Mouse (Mus musculus): ENCODE results near the gene Smarcc1. TPM values are rescaled to one million over a fixed set of nuclear protein-coding genes. Genes with fewer than 3 reads are reported as not detected.
A peak's percentile ranks its signal among the peaks of the same experiment; 100 is the strongest.
"Not testable (repeated sequence)": the region's sequence is repeated elsewhere in the genome, so short reads cannot be mapped to it uniquely, and the experiment has no call there.

Smarcc1 gene
- 160 TPM in 2 replicates for polyA plus RNA-seq (2014; fragmentation: Nextera tagmentation; extraction: Ambion mirVana)

GRCm38 (mm10) chr9:110116977-110117778 lies at the start of gene Smarcc1:
Smarcc1 (plus strand) TSS chr9:110117708.
- under 1% methylated on average over 79 of the region's 79 CpGs for WGBS
- Histone ChIP-seq H3K4me2 (peak within 1 kb of the TSS; percentile 85), H3K9me3 (ENCODE audit: low read depth, low read length) (no peaks in the 10 kb centered on the region), H3K27ac (ENCODE audit: low read depth) (peak within 1 kb of the TSS; percentile 94), H3K36me3 (ENCODE audit: insufficient read depth) (peaks cover 22% of the 10 kb centered on the region), H3K9ac (peak within 1 kb of the TSS; percentile 88), H3K4me3 (ENCODE audit: low read depth, low read length) (peak within 1 kb of the TSS; percentile 75), H3K4me1 (ENCODE audit: insufficient read depth) (no peaks in the 10 kb centered on the region), H3K27me3 (ENCODE audit: insufficient read depth, low read length) (no peaks in the 10 kb centered on the region)
- TF ChIP-seq CTCF (IDR thresholded peaks at IDR 0.05; ENCODE audit: low read depth), result no peak
- DNase-seq (peak; percentile 95), ATAC-seq (ENCODE audit: insufficient read depth) (peak; percentile 98)

- H3K36me3 ChIP-seq (ENCODE audit: insufficient read depth), result peaks cover 65% of the 10 kb centered on the region
- H3K4me3 ChIP-seq (ENCODE audit: low read depth, low read length), result no peak overlapping the region
- no peak overlapping the region for H3K27ac ChIP-seq (ENCODE audit: low read depth)
- no peak for TF ChIP-seq CTCF (IDR thresholded peaks at IDR 0.05; ENCODE audit: low read depth)
- H3K4me1 ChIP-seq (ENCODE audit: insufficient read depth), result no peaks in the 10 kb centered on the region
- 85% methylated on average over 6 of the region's 6 CpGs for whole genome bisulfite sequencing
- H3K9ac ChIP-seq, result no peak overlapping the region
- no peaks in the 10 kb centered on the region for H3K9me3 ChIP-seq (ENCODE audit: low read depth, low read length)
- no peaks in the 10 kb centered on the region for H3K27me3 ChIP-seq (ENCODE audit: insufficient read depth, low read length)
- DNase-seq, result no peak
- no peak for ATAC-seq (ENCODE audit: insufficient read depth)
- H3K4me2 ChIP-seq, result no peak overlapping the region
Measured at GRCm38 (mm10) chr9:110068745-110069144, 48.8 kb upstream of the Smarcc1 start.

- H3K4me3 ChIP-seq (ENCODE audit: low read depth, low read length), result no peak overlapping the region
- 65% methylated on average over 9 of the region's 9 CpGs for WGBS
- no peaks in the 10 kb centered on the region for H3K27me3 ChIP-seq (ENCODE audit: insufficient read depth, low read length)
- no peak overlapping the region for H3K4me2 ChIP-seq
- no peaks in the 10 kb centered on the region for H3K4me1 ChIP-seq (ENCODE audit: insufficient read depth)
- H3K36me3 ChIP-seq (ENCODE audit: insufficient read depth), result peaks cover 61% of the 10 kb centered on the region
- no peak overlapping the region for H3K27ac ChIP-seq (ENCODE audit: low read depth)
- peak; percentile 72 for DNase-seq
- no peak overlapping the region for H3K9ac ChIP-seq
- ATAC-seq (ENCODE audit: insufficient read depth), result peak; percentile 83; the same call in 1 of the 2 replicates
- H3K9me3 ChIP-seq (ENCODE audit: low read depth, low read length), result no peaks in the 10 kb centered on the region
- TF ChIP-seq CTCF (IDR thresholded peaks at IDR 0.05; ENCODE audit: low read depth), result no peak
Measured at GRCm38 (mm10) chr9:110070358-110070757, 47.1 kb upstream of the Smarcc1 start.

- H3K27me3 ChIP-seq (ENCODE audit: insufficient read depth, low read length), result no peaks in the 10 kb centered on the region
- DNase-seq (no peak), ATAC-seq (ENCODE audit: insufficient read depth) (no peak)
- H3K9ac ChIP-seq, result no peak overlapping the region
- TF ChIP-seq CTCF (IDR thresholded peaks at IDR 0.05; ENCODE audit: low read depth), result no peak
- H3K4me1 ChIP-seq (ENCODE audit: insufficient read depth), result no peaks in the 10 kb centered on the region
- no peak overlapping the region for H3K4me2 ChIP-seq
- no peak overlapping the region for H3K27ac ChIP-seq (ENCODE audit: low read depth)
- WGBS, result 83% methylated on average over 4 of the region's 4 CpGs
- no peaks in the 10 kb centered on the region for H3K9me3 ChIP-seq (ENCODE audit: low read depth, low read length)
- no peak overlapping the region for H3K4me3 ChIP-seq (ENCODE audit: low read depth, low read length)
- peaks cover 65% of the 10 kb centered on the region for H3K36me3 ChIP-seq (ENCODE audit: insufficient read depth)
Measured at GRCm38 (mm10) chr9:110071011-110071410, 46.5 kb upstream of the Smarcc1 start.

GRCm38 (mm10) chr9:110071843-110072242 lies 45.7 kb upstream of the Smarcc1 start:
- no peaks in the 10 kb centered on the region for H3K4me1 ChIP-seq (ENCODE audit: insufficient read depth)
- WGBS, result 11% methylated on average over 1 of the region's 1 CpGs
- H3K4me2 ChIP-seq, result no peak overlapping the region
- DNase-seq (peak; percentile 85), ATAC-seq (ENCODE audit: insufficient read depth) (peak; percentile 42; the same call in 1 of the 2 replicates)
- no peak overlapping the region for H3K9ac ChIP-seq
- no peaks in the 10 kb centered on the region for H3K9me3 ChIP-seq (ENCODE audit: low read depth, low read length)
- H3K27ac ChIP-seq (ENCODE audit: low read depth), result no peak overlapping the region
- TF ChIP-seq CTCF (IDR thresholded peaks at IDR 0.05; ENCODE audit: low read depth), result peak; percentile 88
- H3K27me3 ChIP-seq (ENCODE audit: insufficient read depth, low read length), result no peaks in the 10 kb centered on the region
- peaks cover 62% of the 10 kb centered on the region for H3K36me3 ChIP-seq (ENCODE audit: insufficient read depth)
- H3K4me3 ChIP-seq (ENCODE audit: low read depth, low read length), result no peak overlapping the region

GRCm38 (mm10) chr9:110076468-110076867 lies 41.0 kb upstream of the Smarcc1 start:
- 76% methylated on average over 4 of the region's 7 CpGs for WGBS
- H3K36me3 ChIP-seq (ENCODE audit: insufficient read depth), result peaks cover 62% of the 10 kb centered on the region
- H3K27me3 ChIP-seq (ENCODE audit: insufficient read depth, low read length); H3K4me3 ChIP-seq (ENCODE audit: low read depth, low read length); H3K27ac ChIP-seq (ENCODE audit: low read depth); H3K9me3 ChIP-seq (ENCODE audit: low read depth, low read length); H3K4me1 ChIP-seq (ENCODE audit: insufficient read depth); DNase-seq; H3K9ac ChIP-seq; H3K4me2 ChIP-seq; ATAC-seq (ENCODE audit: insufficient read depth): not testable (repeated sequence)

GRCm38 (mm10) chr9:110081066-110081465 lies 36.4 kb upstream of the Smarcc1 start:
- ATAC-seq (ENCODE audit: insufficient read depth) (no peak), DNase-seq (no peak)
- Histone ChIP-seq H3K27ac (ENCODE audit: low read depth) (no peak overlapping the region), H3K9me3 (ENCODE audit: low read depth, low read length) (no peaks in the 10 kb centered on the region), H3K4me3 (ENCODE audit: low read depth, low read length) (no peak overlapping the region), H3K36me3 (ENCODE audit: insufficient read depth) (peaks cover 81% of the 10 kb centered on the region), H3K4me1 (ENCODE audit: insufficient read depth) (no peaks in the 10 kb centered on the region), H3K9ac (no peak overlapping the region), H3K27me3 (ENCODE audit: insufficient read depth, low read length) (no peaks in the 10 kb centered on the region), H3K4me2 (no peak overlapping the region)
- no peak for TF ChIP-seq CTCF (IDR thresholded peaks at IDR 0.05; ENCODE audit: low read depth)
- 82% methylated on average over 3 of the region's 3 CpGs for WGBS
